Mouse (Mus musculus) small intestine, adult 2 months (tissue): ENCODE measurements at regions not wholly inside any gene's neighbourhood (a gene's known extent, or its start where the extent isn't known, plus 50 kb on each side); places are given as distances from the start of the nearest gene placed in this dataset.

ENCODE experiments used
- H3K27ac ChIP-seq: fragments of 200-500 bp; 2 replicates; pipeline ENCODE4 v1.5.1; 2012; ENCODE audit warnings: low read depth, low read length, control low read depth, inconsistent platforms; ENCODE audit not compliant: insufficient read depth
- H3K27me3 ChIP-seq: fragments of 200-500 bp; 2 replicates; pipeline ENCODE4 v1.6.1; 2012; ENCODE audit warnings: mild to moderate bottlenecking, moderate library complexity, low read length, inconsistent platforms; ENCODE audit not compliant: control insufficient read depth, insufficient read depth
- H3K36me3 ChIP-seq: fragments of 200-500 bp; 2 replicates; pipeline ENCODE4 v1.6.1; 2012; ENCODE audit warnings: mild to moderate bottlenecking, low read length, control low read depth, inconsistent platforms; ENCODE audit not compliant: control insufficient read depth, insufficient read depth
- H3K4me1 ChIP-seq: fragments of 200-500 bp; 2 replicates; pipeline ENCODE4 v1.6.1; 2012; ENCODE audit warnings: low read length, inconsistent platforms, mixed read lengths; ENCODE audit not compliant: control insufficient read depth, insufficient read depth, insufficient read length
- H3K4me3 ChIP-seq: fragments of 200-500 bp; 2 replicates; pipeline ENCODE4 v1.5.1; 2012; ENCODE audit warnings: low read depth, mild to moderate bottlenecking, control low read depth, inconsistent platforms, low read length, moderate library complexity
- CTCF ChIP-seq: fragments of 200-500 bp; IDR thresholded peaks from 2 replicates; pipeline ENCODE4 v1.5.1; 2012; ENCODE audit warnings: low read depth, mild to moderate bottlenecking, control low read depth, inconsistent platforms, low read length, moderate library complexity, mixed read lengths; ENCODE audit not compliant: insufficient replicate concordance, insufficient read length; ENCODE audit errors: extremely low read depth
- POLR2A ChIP-seq: fragments of 200-500 bp; IDR thresholded peaks from 2 replicates; pipeline ENCODE4 v1.6.1; 2012; ENCODE audit warnings: low read depth, mild to moderate bottlenecking, control low read depth, inconsistent platforms, low read length, moderate library complexity
- WGBS: fragments of 180-500 bp; shearing (Covaris S2); methylation state at CpG from one replicate; pipeline ENCODE4 v1.1.7; 2018; 5-methylcytosine and 5-hydroxymethylcytosine counted together

DNA sequence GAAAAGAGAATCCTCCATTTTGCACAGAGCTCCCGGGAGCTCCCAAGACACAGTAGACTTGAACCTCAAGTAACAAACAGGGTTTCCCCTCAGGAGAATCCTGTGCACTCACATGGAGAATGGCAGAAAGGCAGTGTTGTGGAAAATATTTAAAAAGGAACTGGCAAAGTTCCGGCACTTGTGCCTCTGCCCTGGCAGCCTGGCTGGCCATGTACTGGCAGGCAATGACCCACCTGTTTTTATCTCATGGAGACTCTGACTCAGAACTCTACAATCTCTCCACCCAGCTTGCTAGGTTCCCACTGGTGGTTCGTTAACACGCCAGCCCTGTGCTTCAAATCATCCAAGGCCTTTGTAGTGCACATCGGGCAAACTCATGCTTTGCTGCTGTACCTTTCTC lies 362.3 kb upstream of the Jmjd1c start:
- Histone ChIP-seq H3K36me3 (no peaks in the 10 kb centered on the region), H3K27me3 (no peaks in the 10 kb centered on the region), H3K27ac (no peak overlapping the region), H3K4me3 (no peak overlapping the region), H3K4me1 (no peaks in the 10 kb centered on the region)
- TF ChIP-seq CTCF, result no peak
- no peak for TF ChIP-seq POLR2A
- 84% methylated on average over 5 of the region's 5 CpGs for WGBS

DNA sequence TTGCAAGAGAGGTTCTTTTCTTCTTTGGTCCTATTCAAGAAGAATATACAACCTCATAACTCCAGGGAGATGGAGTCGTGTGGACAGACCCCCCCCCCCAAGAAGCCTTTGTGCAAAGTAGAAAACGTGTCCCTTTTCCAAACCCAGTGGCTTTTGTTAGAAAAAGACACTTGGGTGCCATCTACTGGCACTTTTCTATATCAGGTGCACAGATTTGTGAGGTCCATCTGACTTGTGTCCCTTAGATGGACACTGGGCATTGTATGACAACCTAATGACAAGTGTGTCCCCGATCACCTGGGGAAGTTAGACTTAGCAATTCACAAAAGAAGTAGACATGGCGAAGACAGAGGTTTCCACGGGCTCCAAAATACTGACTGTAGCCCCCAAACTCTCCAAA lies 361.1 kb upstream of the Jmjd1c start:
- Histone ChIP-seq H3K4me3 (no peak overlapping the region), H3K27me3 (no peaks in the 10 kb centered on the region), H3K27ac (no peak overlapping the region), H3K4me1 (no peaks in the 10 kb centered on the region), H3K36me3 (no peaks in the 10 kb centered on the region)
- no peak for TF ChIP-seq CTCF
- 62% methylated on average over 5 of the region's 5 CpGs for WGBS

DNA sequence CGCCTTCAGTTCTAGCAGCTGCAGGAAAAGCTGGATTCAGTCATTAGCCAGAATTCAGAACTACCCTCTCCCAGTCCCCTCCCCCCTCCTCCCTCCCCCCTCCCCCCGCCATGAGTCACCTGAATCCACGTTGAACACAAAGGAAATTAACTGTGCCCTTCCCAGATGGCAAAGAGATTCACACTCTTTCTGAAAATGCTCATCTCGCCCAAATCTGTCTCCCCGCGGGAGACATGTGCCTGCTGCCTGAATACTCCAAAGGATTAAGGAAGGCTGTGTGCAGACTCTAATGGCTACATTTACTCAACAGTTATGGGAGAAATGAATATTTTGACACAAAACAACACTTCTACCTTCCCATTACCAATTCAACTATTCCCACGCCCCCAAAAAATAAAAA lies 356.9 kb upstream of the Jmjd1c start:
- H3K27me3 ChIP-seq, result no peaks in the 10 kb centered on the region
- no peak for TF ChIP-seq POLR2A
- 61% methylated on average over 7 of the region's 7 CpGs for WGBS

DNA sequence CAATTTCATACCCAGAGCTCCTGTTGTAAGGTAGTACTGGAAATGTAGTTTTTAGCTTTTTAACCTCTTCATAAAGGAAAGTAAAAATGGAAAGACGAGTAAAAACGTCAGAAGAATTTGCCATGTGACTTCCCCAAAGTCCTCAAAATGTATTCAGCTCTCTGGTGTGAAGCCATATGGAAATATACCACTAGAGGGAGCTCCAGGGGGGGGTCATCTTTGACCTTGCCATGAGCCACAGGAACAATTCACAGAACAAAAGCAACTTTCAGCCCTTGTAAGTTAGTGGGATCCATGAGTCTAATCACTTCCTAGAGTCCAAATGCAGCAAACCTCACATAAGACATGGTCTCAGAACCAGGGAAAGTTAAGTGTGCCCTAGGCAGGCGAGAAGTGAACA lies 354.1 kb upstream of the Jmjd1c start:
- Histone ChIP-seq H3K4me1 (no peaks in the 10 kb centered on the region), H3K27me3 (no peaks in the 10 kb centered on the region), H3K27ac (no peak overlapping the region), H3K4me3 (no peak overlapping the region), H3K36me3 (no peaks in the 10 kb centered on the region)
- 58% methylated on average over 3 of the region's 3 CpGs for WGBS
- TF ChIP-seq CTCF (no peak), POLR2A (no peak)

More for the DNA sequence above, 356.9 kb upstream of the Jmjd1c start:
- no peak overlapping the region for H3K4me3 ChIP-seq
- no peaks in the 10 kb centered on the region for H3K4me1 ChIP-seq
- H3K27ac ChIP-seq, result no peak overlapping the region
- no peaks in the 10 kb centered on the region for H3K36me3 ChIP-seq

DNA sequence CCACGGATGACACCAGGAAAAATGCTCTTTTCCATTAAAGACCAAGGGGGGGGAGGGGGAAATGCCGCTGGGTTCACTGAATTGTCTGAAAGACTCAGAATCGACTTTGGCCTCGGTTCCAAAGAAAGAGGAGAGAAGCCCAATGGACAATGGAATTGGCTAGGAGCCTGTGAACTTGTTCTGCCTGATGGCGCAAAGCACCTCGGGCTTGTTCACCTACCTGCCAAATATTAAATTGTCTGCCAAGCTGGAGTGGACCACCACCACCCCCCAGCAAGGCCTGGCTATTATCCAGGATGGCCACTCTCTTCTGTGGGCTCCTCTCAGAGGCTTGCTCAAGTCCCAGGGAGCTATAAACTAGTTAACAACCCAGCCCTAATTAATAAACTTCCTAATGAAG lies 352.7 kb upstream of the Jmjd1c start:
- TF ChIP-seq CTCF (no peak), POLR2A (no peak)
- no peaks in the 10 kb centered on the region for H3K27me3 ChIP-seq
- H3K27ac ChIP-seq, result no peak overlapping the region
- WGBS, result 76% methylated on average over 6 of the region's 6 CpGs
- H3K36me3 ChIP-seq, result no peaks in the 10 kb centered on the region
- no peaks in the 10 kb centered on the region for H3K4me1 ChIP-seq
- no peak overlapping the region for H3K4me3 ChIP-seq

DNA sequence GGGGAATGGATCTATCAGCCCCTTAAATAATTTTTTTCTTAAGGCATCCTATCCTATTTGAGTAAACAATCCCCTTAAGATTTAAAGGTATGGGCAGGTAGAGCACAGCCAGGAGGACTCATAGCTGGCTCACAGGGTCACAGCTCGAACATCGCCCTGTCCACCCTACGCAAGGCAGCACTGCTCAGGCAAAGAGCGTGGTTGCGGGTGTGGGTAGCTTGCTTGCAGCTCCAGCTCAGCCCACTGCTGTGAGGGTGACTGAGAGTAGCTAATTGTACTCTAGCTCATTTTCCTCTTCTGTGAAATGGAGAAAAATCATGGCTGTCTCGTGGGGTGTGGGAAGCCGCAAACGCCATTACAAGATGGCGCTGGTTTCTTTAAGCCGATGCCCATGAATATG lies 350.1 kb upstream of the Jmjd1c start:
- WGBS, result 96% methylated on average over 10 of the region's 10 CpGs
- Histone ChIP-seq H3K36me3 (no peaks in the 10 kb centered on the region), H3K27ac (no peak overlapping the region), H3K27me3 (no peaks in the 10 kb centered on the region), H3K4me1 (no peaks in the 10 kb centered on the region), H3K4me3 (no peak overlapping the region)
- TF ChIP-seq POLR2A, result no peak
- TF ChIP-seq CTCF, result no peak

DNA sequence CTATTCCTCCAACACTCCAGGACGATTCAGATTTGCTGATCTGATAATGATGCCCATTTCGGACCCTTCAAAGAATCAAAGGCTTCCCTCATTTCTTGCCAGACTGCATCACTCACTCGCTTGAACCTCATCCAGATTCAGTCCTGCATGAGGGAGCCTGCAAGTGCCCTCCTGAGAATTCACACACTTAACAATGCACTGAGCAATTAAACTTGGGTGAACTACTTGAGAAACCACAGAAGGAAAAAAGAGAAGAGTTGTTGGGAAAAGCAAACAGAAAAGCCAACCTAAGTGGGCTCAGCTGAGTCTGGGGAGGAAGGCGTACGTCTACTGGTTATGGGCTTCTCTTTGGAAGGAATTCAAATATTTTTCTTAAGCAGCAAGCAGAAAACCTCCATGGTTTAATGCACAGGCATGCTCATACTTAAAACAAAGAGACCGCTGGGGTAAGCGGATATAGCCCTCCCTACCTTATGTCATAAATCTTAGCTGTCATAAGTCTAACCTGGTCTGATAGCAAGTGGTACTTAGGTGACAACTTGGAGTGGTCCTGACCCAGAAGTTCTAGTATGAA lies 343.6 kb upstream of the Jmjd1c start:
- H3K27ac ChIP-seq, result no peak overlapping the region
- whole genome bisulfite sequencing, result 80% methylated on average over 7 of the region's 7 CpGs
- no peaks in the 10 kb centered on the region for H3K4me1 ChIP-seq
- H3K27me3 ChIP-seq, result no peaks in the 10 kb centered on the region
- no peak overlapping the region for H3K4me3 ChIP-seq
- H3K36me3 ChIP-seq, result no peaks in the 10 kb centered on the region
- no peak for TF ChIP-seq POLR2A
- TF ChIP-seq CTCF, result no peak

DNA sequence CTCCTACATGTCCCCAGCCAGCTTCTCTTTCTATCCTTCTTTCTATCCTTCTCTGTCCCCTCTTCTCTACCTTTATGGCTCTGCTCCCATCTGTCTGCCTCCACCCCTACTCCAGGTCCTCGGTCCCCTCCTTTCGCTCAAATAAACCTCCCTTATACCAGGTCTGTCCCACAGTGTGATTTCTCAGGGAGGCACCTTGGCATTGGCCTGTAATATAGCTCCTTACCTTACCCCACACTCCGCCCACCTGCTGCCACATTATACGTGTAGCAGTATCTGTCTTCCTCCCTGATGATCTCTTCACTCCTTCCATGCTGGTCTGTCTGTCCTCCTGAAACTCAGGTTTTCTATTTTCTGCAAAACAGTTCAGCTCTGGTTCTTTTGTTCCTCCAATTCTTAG lies 339.1 kb upstream of the Jmjd1c start:
- Histone ChIP-seq H3K36me3 (no peaks in the 10 kb centered on the region), H3K4me3 (no peak overlapping the region), H3K27me3 (no peaks in the 10 kb centered on the region), H3K27ac (no peak overlapping the region), H3K4me1 (no peaks in the 10 kb centered on the region)
- 82% methylated on average over 4 of the region's 4 CpGs for WGBS
- TF ChIP-seq POLR2A (no peak), CTCF (no peak)
